Comparison of ENCODE assay signal across 8 mouse cellular contexts in the genomic region with DNA sequence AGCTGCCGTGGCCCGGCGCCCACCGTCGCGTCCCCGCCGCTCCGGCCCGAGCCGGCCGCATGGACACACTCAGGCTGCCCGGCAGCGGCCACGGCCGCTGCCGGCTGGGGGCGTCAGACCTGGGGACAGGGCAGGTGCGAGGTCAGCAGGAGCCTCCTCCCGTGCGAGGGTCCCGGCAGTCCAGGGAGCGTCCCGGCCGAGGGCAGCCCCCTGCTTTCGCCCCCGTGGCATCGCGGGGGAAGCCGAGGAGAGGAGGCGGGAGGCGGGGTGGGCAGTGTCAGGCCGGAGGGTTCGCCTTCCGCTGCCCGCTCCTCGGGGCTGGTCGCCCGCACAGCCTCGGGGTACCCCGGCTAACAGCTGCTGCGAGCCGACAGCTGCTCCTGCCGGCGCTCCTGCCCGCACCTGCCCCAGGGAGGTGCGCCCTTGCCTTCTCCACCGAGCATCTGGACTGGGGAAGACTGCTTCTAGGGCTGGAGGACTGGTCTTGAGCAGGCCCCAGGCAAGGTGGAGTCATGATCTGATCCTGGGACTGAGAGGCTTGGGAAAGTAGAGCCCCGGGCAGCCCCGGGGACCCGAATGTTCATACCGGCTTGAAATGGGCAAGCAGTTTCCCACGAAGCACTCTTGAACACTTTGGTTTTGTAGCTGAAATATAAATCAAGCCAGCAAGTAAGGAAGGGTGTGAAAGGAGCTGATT. TPM values are rescaled to one million over a fixed set of nuclear protein-coding genes. Genes with fewer than 3 reads are reported as not detected.
DNase-seq lines count a peak whose midpoint lies in the region; ATAC-seq and TF ChIP-seq lines count a peak whose summit lies in the region.

No protein-coding gene starts in this region.

- H3K9ac ChIP-seq in heart, embryonic 15.5 days: peak overlapping the region; percentile 91

- peak; percentile 83 for ATAC-seq in heart, embryonic 15.5 days (replicated peaks; ENCODE audit: insufficient number of reproducible peaks, insufficient read depth, low FRiP score, low read depth)
- ATAC-seq in megakaryocyte progenitor cell, adult 5-6 weeks (replicated peaks; ENCODE audit: poor library complexity): peak; percentile 38; the same call in 1 of the 2 replicates

- H3K36me3 ChIP-seq in embryonic facial prominence, embryonic 10.5 days (replicated peaks): peaks cover 18% of the 10 kb centered on the region
- no peaks in the 10 kb centered on the region for H3K36me3 ChIP-seq in heart, embryonic 15.5 days

- under 1% methylated on average over 53 of the region's 53 CpGs for WGBS in embryonic facial prominence, embryonic 10.5 days
- WGBS in heart, embryonic 15.5 days: under 1% methylated on average over 51 of the region's 53 CpGs

- peak overlapping the region; percentile 81 for H3K4me2 ChIP-seq in heart, embryonic 15.5 days

- no peaks in the 10 kb centered on the region for H3K9me3 ChIP-seq in embryonic facial prominence, embryonic 10.5 days
- no peaks in the 10 kb centered on the region for H3K9me3 ChIP-seq in heart, embryonic 15.5 days (replicated peaks)

- H3K4me3 ChIP-seq in embryonic facial prominence, embryonic 10.5 days: peak overlapping the region; percentile 100
- H3K4me3 ChIP-seq in heart, embryonic 15.5 days: peak overlapping the region; percentile 79
- peak overlapping the region; percentile 94 for H3K4me3 ChIP-seq in left cerebral cortex, adult 2 months

- H3K27me3 ChIP-seq in embryonic facial prominence, embryonic 10.5 days (replicated peaks; ENCODE audit: low read depth, poor library complexity, severe bottlenecking): no peaks in the 10 kb centered on the region
- no peaks in the 10 kb centered on the region; the same call in 1 of the 2 replicates for H3K27me3 ChIP-seq in heart, embryonic 15.5 days

- H3K4me1 ChIP-seq in embryonic facial prominence, embryonic 10.5 days: peaks cover 14% of the 10 kb centered on the region
- H3K4me1 ChIP-seq in heart, embryonic 15.5 days (replicated peaks): peaks cover 6% of the 10 kb centered on the region

- intact Hi-C loops in left cerebral cortex, adult 2 months (cut with DNase I): no loop called here

- H3K27ac ChIP-seq in embryonic facial prominence, embryonic 10.5 days (replicated peaks): peak overlapping the region; percentile 96
- H3K27ac ChIP-seq in heart, embryonic 15.5 days: peak overlapping the region; percentile 94
- H3K27ac ChIP-seq in left cerebral cortex, adult 2 months: peak overlapping the region; percentile 92

- DNase-seq in 3T3-L1 (ENCODE audit: low read depth, low spot score): peak; percentile 52
- peak; percentile 35 for DNase-seq in ES-CJ7 (ENCODE audit: low read depth, low spot score)
- DNase-seq in embryonic facial prominence, embryonic 10.5 days (ENCODE audit: low spot score): peak; percentile 69
- DNase-seq in left cerebral cortex, adult 2 months (ENCODE audit: extremely low spot score in 1 of 2, low spot score in 2 of 2): no peak
- DNase-seq in right cerebral cortex, postnatal 25 days: peak; percentile 49
- no peak for DNase-seq in cerebellum, adult 9-11 months

- no peak for TF ChIP-seq CTCF in left cerebral cortex, adult 2 months (IDR thresholded peaks at IDR 0.05)

RNA-seq across cellular contexts. Expression of a gene that starts 0.5 kb away (rescaled TPM):
- 49.7 and 55.2 TPM in 2 replicates for polyA plus RNA-seq in embryonic facial prominence, embryonic 10.5 days (2016; fragmentation: Nextera tagmentation; extraction: Ambion mirVana)
- 30.8 and 34.9 TPM in 2 replicates for polyA plus RNA-seq in heart, embryonic 15.5 days (2015; fragmentation: Nextera tagmentation; extraction: Ambion mirVana)
- 100 to 1,000 TPM; 135 to 140 TPM for total RNA-seq in left cerebral cortex, adult 2 months (2021)
- 53.5 and 60.7 TPM in 2 replicates for total RNA-seq in megakaryocyte progenitor cell, adult 5-6 weeks (2015)
- 77.8 and 103 TPM in 2 replicates for total RNA-seq in megakaryocyte progenitor cell, adult 5-6 weeks (2017)

Comparison
In these comparisons a context has a peak if more than half of its experiments do, and no peak if none do; other contexts are left out.
1. DNase-seq: peak in 3T3-L1 (single experiment), ES-CJ7 (single experiment), embryonic facial prominence, embryonic 10.5 days (single experiment) and right cerebral cortex, postnatal 25 days (single experiment); none in left cerebral cortex, adult 2 months (0 of 2) and cerebellum, adult 9-11 months (single experiment).
2. Peak in every context shown above with its lines, with median percentiles within 50 percentile points of each other: H3K27ac ChIP-seq and H3K4me3 ChIP-seq.